Mouse (Mus musculus): ENCODE measurements around the gene Atp1b1.

DNA sequence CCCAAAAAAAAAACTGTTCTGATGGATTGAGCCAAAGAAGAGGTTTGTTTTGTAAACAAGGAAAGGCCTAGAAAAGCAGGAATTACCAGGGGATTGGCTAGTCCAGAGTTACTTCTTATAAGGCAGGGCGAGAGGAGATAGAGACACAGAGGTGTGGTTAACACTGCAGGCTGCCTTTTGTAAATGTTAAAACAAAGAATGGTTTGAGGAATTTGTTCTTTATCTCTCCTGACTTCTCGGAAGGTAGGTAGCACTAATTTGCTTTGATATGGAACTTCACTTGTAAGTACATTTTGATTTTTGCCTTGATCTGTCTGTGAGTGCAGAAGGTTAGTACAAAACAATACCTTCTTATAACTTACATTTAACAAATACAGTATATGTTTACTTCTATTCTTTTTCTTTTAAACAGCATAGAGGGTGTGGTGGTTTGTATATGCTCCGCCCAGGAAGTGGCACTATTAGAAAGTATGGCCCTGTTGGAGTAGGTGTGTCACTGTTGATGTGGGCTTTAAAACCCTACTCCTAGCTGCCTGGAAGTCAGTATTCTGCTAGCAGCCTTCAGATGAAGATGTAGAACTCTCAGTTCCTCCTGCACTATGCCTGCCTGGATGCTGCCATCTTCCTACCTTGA lies 31.9 kb upstream of the Atp1b1 start:
- TF ChIP-seq POLR2A (IDR thresholded peaks at IDR 0.05; ENCODE audit: insufficient read depth, low read depth, low read length) (no peak), CTCF (IDR thresholded peaks at IDR 0.05; ENCODE audit: insufficient read depth, low read depth, low read length) (no peak)
